Mouse (Mus musculus): Measurements from ENCODE around the gene Ephx4.
A peak's percentile ranks its signal among the peaks of the same experiment; 100 is the strongest.

Ephx4 gene

GRCm38 (mm10) chr5:107436185-107436584 lies 33.6 kb downstream of the Ephx4 start:
- DNase-seq = no peak

GRCm38 (mm10) chr5:107436587-107437209 lies 34.2 kb downstream of the Ephx4 start:
- DNase-seq = peak; percentile 12

- peak; percentile 95 for DNase-seq
Measured at GRCm38 (mm10) chr5:107437464-107438281, 35.1 kb downstream of the Ephx4 start, which contains the start of gene Btbd8. Gene Btbd8, plus strand, starts transcription at chr5:107437997.

GRCm38 (mm10) chr5:107438353-107438752 lies 35.8 kb downstream of the Ephx4 start:
- DNase-seq = no peak

- no peak for DNase-seq
Measured at GRCm38 (mm10) chr5:107441881-107442280, 39.3 kb downstream of the Ephx4 start.

- no peak for DNase-seq
Measured at GRCm38 (mm10) chr5:107444251-107444650, 41.7 kb downstream of the Ephx4 start.

- no peak for DNase-seq
Measured at GRCm38 (mm10) chr5:107447977-107448376, 45.4 kb downstream of the Ephx4 start.

GRCm38 (mm10) chr5:107448784-107449183 lies 46.2 kb downstream of the Ephx4 start:
- DNase-seq = no peak

GRCm38 (mm10) chr5:107449620-107450019 lies 47.1 kb downstream of the Ephx4 start:
- DNase-seq = no peak

GRCm38 (mm10) chr5:107450299-107450698 lies 47.8 kb downstream of the Ephx4 start:
- no peak for DNase-seq

- no peak for DNase-seq
Measured at GRCm38 (mm10) chr5:107462147-107463076, 59.9 kb downstream of the Ephx4 start.

GRCm38 (mm10) chr5:107466501-107466900 lies 64.0 kb downstream of the Ephx4 start:
- no peak for DNase-seq

GRCm38 (mm10) chr5:107467098-107467497 lies 64.6 kb downstream of the Ephx4 start:
- DNase-seq = no peak

- no peak for DNase-seq
Measured at GRCm38 (mm10) chr5:107470600-107471329, 68.2 kb downstream of the Ephx4 start.

All from kidney, adult 11 months (tissue).